Comparison of ENCODE assay signal across 1 mouse cellular context in the genomic region with DNA sequence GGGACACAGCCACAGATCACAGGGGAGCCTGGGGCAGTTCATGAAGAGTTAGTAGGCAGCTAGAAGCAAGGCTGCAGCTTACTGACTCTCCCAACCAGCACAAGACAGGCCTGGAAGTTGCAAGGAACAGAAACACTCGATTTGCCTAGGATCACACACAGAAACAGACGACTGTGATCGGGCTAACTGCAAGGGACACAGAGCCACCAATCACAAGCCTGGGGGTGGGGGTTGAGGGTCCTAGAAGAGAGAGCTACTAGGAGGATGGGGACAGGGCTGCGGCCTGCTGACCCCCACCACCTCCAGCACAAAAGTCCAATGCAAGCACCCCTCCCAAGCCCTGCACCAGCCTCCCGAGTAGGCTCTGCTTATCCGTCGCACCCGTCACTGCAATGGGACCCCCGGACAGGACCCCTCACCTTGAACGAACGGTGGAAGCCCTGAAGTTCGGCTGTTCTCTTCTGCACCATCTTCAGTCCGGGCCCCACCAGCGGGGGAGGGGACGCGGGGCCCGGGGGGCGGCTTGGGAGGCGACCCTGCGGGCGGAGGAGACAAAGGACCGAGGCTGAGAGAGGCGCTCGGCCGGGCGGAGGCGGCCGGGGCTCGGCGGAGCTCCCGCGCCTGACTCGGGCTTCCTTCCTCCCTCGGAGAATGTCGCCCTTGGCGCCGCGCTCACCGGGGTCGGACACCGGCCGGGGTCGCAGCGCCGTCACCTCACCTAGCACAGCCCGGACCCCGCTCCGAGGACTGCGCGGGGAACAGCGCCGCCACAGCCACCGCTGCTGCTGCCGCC.
A peak's percentile ranks its signal among the peaks of the same experiment; 100 is the strongest.
TF ChIP-seq lines count a peak whose summit lies in the region.

No protein-coding gene starts in this region.

TF ChIP-seq in CH12.LX, 34 proteins besides CTCF, POLR2A, EP300 and RAD21:
- TF ChIP-seq USF1 (IDR thresholded peaks at IDR 0.05; ENCODE audit: low read depth, low read length): no peak
- peak; percentile 67; the same call in 1 of the 2 replicates for TF ChIP-seq SIN3A (IDR thresholded peaks at IDR 0.05; ENCODE audit: low read length)
- 0 out of 2 replicates have a peak, but pooled peaks have one; percentile 32 for TF ChIP-seq UBTF (IDR thresholded peaks at IDR 0.05; ENCODE audit: low read depth, low read length)
